Mouse (Mus musculus) erythroblast, embryonic 14.5 days (primary cell): Measurements from ENCODE around the gene Fndc7. TPM values are rescaled to one million over a fixed set of nuclear protein-coding genes. Genes with fewer than 3 reads are reported as not detected.
A peak's percentile ranks its signal among the peaks of the same experiment; 100 is the strongest.

Source experiments
- H3K27me3 ChIP-seq: 2 replicates; pipeline ENCODE4 v1.6.1; 2012; ENCODE audit warnings: inconsistent platforms; ENCODE audit not compliant: control insufficient read depth
- H3K36me3 ChIP-seq: 2 replicates; pipeline ENCODE4 v1.6.1; 2012; ENCODE audit warnings: mild to moderate bottlenecking, inconsistent platforms; ENCODE audit not compliant: control insufficient read depth
- H3K4me1 ChIP-seq: 2 replicates; pipeline ENCODE4 v1.6.1; 2012; ENCODE audit warnings: inconsistent platforms; ENCODE audit not compliant: control insufficient read depth
- H3K4me3 ChIP-seq: replicated peaks from 2 replicates; pipeline ENCODE3; 2012; ENCODE audit warnings: moderate library complexity, mild to moderate bottlenecking, inconsistent platforms
- H3K9me3 ChIP-seq: 2 replicates; pipeline ENCODE4 v1.6.1; 2012; ENCODE audit warnings: low read length, inconsistent platforms, mixed read lengths; ENCODE audit not compliant: control insufficient read depth
- GATA1 ChIP-seq: IDR thresholded peaks from 2 replicates; pipeline ENCODE4 v1.6.1; 2012; ENCODE audit warnings: low read length, inconsistent platforms, mixed read lengths
- TAL1 ChIP-seq: IDR thresholded peaks from 3 replicates; pipeline ENCODE4 v1.6.1; 2012; ENCODE audit warnings: low read length, inconsistent platforms, mixed read lengths
- polyA plus RNA-seq: library from polyadenylated mRNA; stranded (reverse); fragments of >175 nt; gene quantifications from 2 replicates; pipeline ENCODE4 v1.2.3, GENCODE M21; 2012

Fndc7 gene
- polyA plus RNA-seq, 1 experiment = not detected

GRCm38 (mm10) chr3:108916857-108917256 lies 27.0 kb upstream of the Fndc7 start:
- H3K4me3 ChIP-seq = no peak overlapping the region
- H3K4me1 ChIP-seq = peaks cover 53% of the 10 kb centered on the region
- H3K36me3 ChIP-seq = no peaks in the 10 kb centered on the region
- no peak for TF ChIP-seq TAL1
- no peak for TF ChIP-seq GATA1
- no peaks in the 10 kb centered on the region for H3K9me3 ChIP-seq
- no peaks in the 10 kb centered on the region for H3K27me3 ChIP-seq

GRCm38 (mm10) chr3:108915999-108916398 lies 26.2 kb upstream of the Fndc7 start:
- TF ChIP-seq GATA1 = no peak
- no peak for TF ChIP-seq TAL1
- Histone ChIP-seq H3K9me3 (no peaks in the 10 kb centered on the region; the same call in 1 of the 2 replicates), H3K27me3 (no peaks in the 10 kb centered on the region), H3K36me3 (no peaks in the 10 kb centered on the region), H3K4me1 (peaks cover 44% of the 10 kb centered on the region), H3K4me3 (no peak overlapping the region)

- TF ChIP-seq GATA1 = no peak
- TF ChIP-seq TAL1 = no peak
- H3K9me3 ChIP-seq = no peaks in the 10 kb centered on the region; the same call in 1 of the 2 replicates
- H3K4me3 ChIP-seq = peak within 1 kb of the TSS; percentile 87
- peaks cover 31% of the 10 kb centered on the region for H3K4me1 ChIP-seq
- H3K36me3 ChIP-seq = peaks cover 28% of the 10 kb centered on the region
- H3K27me3 ChIP-seq = no peaks in the 10 kb centered on the region
Observed at GRCm38 (mm10) chr3:108911548-108912413, 22.0 kb upstream of the Fndc7 start, which contains the start of gene Prpf38b. TSS of gene Prpf38b (minus strand) at chr3:108911727.

GRCm38 (mm10) chr3:108911081-108911547 lies 21.3 kb upstream of the Fndc7 start:
- no peaks in the 10 kb centered on the region; the same call in 1 of the 2 replicates for H3K9me3 ChIP-seq
- TF ChIP-seq TAL1 (no peak), GATA1 (no peak)
- H3K27me3 ChIP-seq = no peaks in the 10 kb centered on the region
- H3K4me1 ChIP-seq = peaks cover 24% of the 10 kb centered on the region
- H3K4me3 ChIP-seq = peak overlapping the region; percentile 87
- peaks cover 34% of the 10 kb centered on the region for H3K36me3 ChIP-seq

- no peak for TF ChIP-seq TAL1
- TF ChIP-seq GATA1 = no peak
- Histone ChIP-seq H3K9me3 (no peaks in the 10 kb centered on the region; the same call in 1 of the 2 replicates), H3K36me3 (peaks cover 41% of the 10 kb centered on the region), H3K4me1 (peaks cover 23% of the 10 kb centered on the region), H3K4me3 (peak overlapping the region; percentile 87), H3K27me3 (no peaks in the 10 kb centered on the region)
Observed at GRCm38 (mm10) chr3:108910303-108911080, 20.7 kb upstream of the Fndc7 start.

GRCm38 (mm10) chr3:108902934-108903333 lies 13.1 kb upstream of the Fndc7 start:
- Histone ChIP-seq H3K4me3 (no peak overlapping the region), H3K27me3 (no peaks in the 10 kb centered on the region), H3K4me1 (peaks cover 12% of the 10 kb centered on the region), H3K36me3 (peaks cover 83% of the 10 kb centered on the region), H3K9me3 (no peaks in the 10 kb centered on the region)
- TF ChIP-seq TAL1 = no peak
- no peak for TF ChIP-seq GATA1

GRCm38 (mm10) chr3:108902038-108902437 lies 12.2 kb upstream of the Fndc7 start:
- H3K27me3 ChIP-seq = no peaks in the 10 kb centered on the region
- no peak overlapping the region for H3K4me3 ChIP-seq
- TF ChIP-seq GATA1 (no peak), TAL1 (no peak)
- no peaks in the 10 kb centered on the region for H3K9me3 ChIP-seq
- peaks cover 12% of the 10 kb centered on the region for H3K4me1 ChIP-seq
- H3K36me3 ChIP-seq = peaks cover 74% of the 10 kb centered on the region

GRCm38 (mm10) chr3:108900681-108901080 lies 10.9 kb upstream of the Fndc7 start:
- Histone ChIP-seq H3K4me1 (peaks cover 12% of the 10 kb centered on the region), H3K36me3 (peaks cover 60% of the 10 kb centered on the region), H3K4me3 (no peak overlapping the region), H3K27me3 (no peaks in the 10 kb centered on the region), H3K9me3 (no peaks in the 10 kb centered on the region)
- TF ChIP-seq TAL1 (no peak), GATA1 (no peak)

- Histone ChIP-seq H3K4me1 (peaks cover 12% of the 10 kb centered on the region), H3K36me3 (peaks cover 55% of the 10 kb centered on the region), H3K9me3 (no peaks in the 10 kb centered on the region), H3K27me3 (no peaks in the 10 kb centered on the region), H3K4me3 (no peak overlapping the region)
- TF ChIP-seq GATA1 (no peak), TAL1 (no peak)
Observed at GRCm38 (mm10) chr3:108900147-108900546, 10.3 kb upstream of the Fndc7 start.
